Mouse (Mus musculus) CH12.LX (cell line): ENCODE measurements around the gene Gm9922. TPM values are rescaled to one million over a fixed set of nuclear protein-coding genes. Genes with fewer than 3 reads are reported as not detected.

ENCODE experiments used
- DNase-seq: peaks from one replicate; pipeline ENCODE4 v3.0.0-alpha.2; 2013; ENCODE audit errors: extremely low read depth
- H3K27ac ChIP-seq: 2 replicates; pipeline ENCODE4 v1.5.1; 2012; ENCODE audit warnings: low read depth, mild to moderate bottlenecking, control low read depth, moderate library complexity; ENCODE audit not compliant: insufficient read depth
- H3K27me3 ChIP-seq: replicated peaks from 2 replicates; pipeline ENCODE3; 2012; ENCODE audit warnings: inconsistent platforms
- H3K36me3 ChIP-seq, 2 experiments: replicated peaks in 1 of 2; 2 replicates each; pipeline versions ENCODE3 to v1.6.1; 2012; ENCODE audit warnings: inconsistent platforms in 1 of 2, low read length in 1 of 2, mild to moderate bottlenecking in 1 of 2, mixed read lengths in 1 of 2, moderate library complexity in 1 of 2; ENCODE audit not compliant: control insufficient read depth in 1 of 2, insufficient read depth in 1 of 2
- H3K4me1 ChIP-seq, 2 experiments: 2 replicates each; pipeline ENCODE4 v1.6.1; 2012; ENCODE audit warnings: inconsistent platforms in 1 of 2, moderate library complexity in 1 of 2; ENCODE audit not compliant: insufficient read depth in 2 of 2, control insufficient read depth in 1 of 2
- H3K4me2 ChIP-seq: 2 replicates; pipeline ENCODE4 v1.6.1; 2012; ENCODE audit warnings: low read depth, mild to moderate bottlenecking, control low read depth; ENCODE audit not compliant: poor library complexity, insufficient read depth, severe bottlenecking
- H3K4me3 ChIP-seq, 3 experiments: fragments of 150-350 bp in 1 of 3; sonication (generic) in 1 of 3; replicated peaks in 1 of 3; 2 replicates each; pipeline versions ENCODE3 to v1.5.1; 2011 to 2012; ENCODE audit warnings: low read depth in 2 of 3, low read length in 2 of 3, mild to moderate bottlenecking in 2 of 3, moderate library complexity in 2 of 3, control low read depth in 1 of 3, improper control_type of control experiment in 1 of 3, inconsistent platforms in 1 of 3, mixed read lengths in 1 of 3; ENCODE audit not compliant: poor library complexity in 1 of 3
- H3K79me2 ChIP-seq: replicated peaks from 2 replicates; pipeline ENCODE4 v1.6.1; 2012; ENCODE audit warnings: mild to moderate bottlenecking, moderate library complexity; ENCODE audit not compliant: control insufficient read depth, poor library complexity, insufficient read depth, severe bottlenecking; ENCODE audit errors: extremely low read depth
- H3K9ac ChIP-seq: 2 replicates; pipeline ENCODE4 v1.6.1; 2012; ENCODE audit warnings: low read depth, mild to moderate bottlenecking, control low read depth, moderate library complexity; ENCODE audit not compliant: insufficient read depth
- H3K9me3 ChIP-seq: replicated peaks from 2 replicates; pipeline ENCODE3; 2012; ENCODE audit warnings: low read length, inconsistent platforms, mixed read lengths
- BHLHE40 ChIP-seq: IDR thresholded peaks from 2 replicates; pipeline ENCODE4 v1.6.1; 2011; ENCODE audit warnings: mild to moderate bottlenecking, low read depth, low read length, improper control_type of control experiment
- CTCF ChIP-seq, 2 experiments: IDR thresholded peaks in 1 of 2; conservative IDR thresholded peaks in 1 of 2; 2 replicates each; pipeline ENCODE4 v1.5.1; 2011 to 2012; ENCODE audit warnings: low read depth in 2 of 2, low read length in 2 of 2, improper control_type of control experiment in 1 of 2, inconsistent platforms in 1 of 2, mild to moderate bottlenecking in 1 of 2, moderate library complexity in 1 of 2
- E2F4 ChIP-seq: IDR thresholded peaks from 2 replicates; pipeline ENCODE4 v1.6.1; 2011; ENCODE audit warnings: low read depth, low read length, improper control_type of control experiment; ENCODE audit not compliant: insufficient replicate concordance
- ELF1 ChIP-seq: IDR thresholded peaks from 2 replicates; pipeline ENCODE4 v1.6.1; 2014; ENCODE audit warnings: low read depth, mild to moderate bottlenecking, inconsistent platforms, low read length, improper control_type of control experiment
- EP300 ChIP-seq: IDR thresholded peaks from 2 replicates; pipeline ENCODE4 v1.6.1; 2011; ENCODE audit warnings: low read length, improper control_type of control experiment
- ETS1 ChIP-seq: conservative IDR thresholded peaks from 2 replicates; pipeline ENCODE4 v1.6.1; 2012; ENCODE audit warnings: low read depth, mild to moderate bottlenecking, inconsistent platforms, low read length, improper control_type of control experiment, moderate library complexity
- GABPA ChIP-seq: IDR thresholded peaks from 2 replicates; pipeline ENCODE4 v1.6.1; 2012; ENCODE audit warnings: low read depth, low read length, improper control_type of control experiment, inconsistent platforms; ENCODE audit not compliant: insufficient replicate concordance
- HCFC1 ChIP-seq: IDR thresholded peaks from 2 replicates; pipeline ENCODE4 v1.6.1; 2012; ENCODE audit warnings: low read depth, mild to moderate bottlenecking, inconsistent platforms, low read length, improper control_type of control experiment
- JUN ChIP-seq: IDR thresholded peaks from 2 replicates; pipeline ENCODE4 v1.6.1; 2011; ENCODE audit warnings: low read depth, mild to moderate bottlenecking, low read length, improper control_type of control experiment, moderate library complexity; ENCODE audit not compliant: insufficient read depth
- JUND ChIP-seq: conservative IDR thresholded peaks from 2 replicates; pipeline ENCODE4 v1.6.1; 2011; ENCODE audit warnings: low read depth, low read length, improper control_type of control experiment
- MAX ChIP-seq: IDR thresholded peaks from 2 replicates; pipeline ENCODE4 v1.6.1; 2011; ENCODE audit warnings: low read length, improper control_type of control experiment
- MEF2A ChIP-seq: IDR thresholded peaks from 2 replicates; pipeline ENCODE4 v1.6.1; 2014; ENCODE audit warnings: low read depth, mild to moderate bottlenecking, inconsistent platforms, low read length, improper control_type of control experiment, borderline replicate concordance
- MXI1 ChIP-seq: IDR thresholded peaks from 2 replicates; pipeline ENCODE4 v1.6.1; 2011; ENCODE audit warnings: mild to moderate bottlenecking, low read depth, low read length, improper control_type of control experiment
- MYC ChIP-seq: IDR thresholded peaks from 2 replicates; pipeline ENCODE4 v1.6.1; 2011; ENCODE audit warnings: low read depth, mild to moderate bottlenecking, improper control_type of control experiment, low read length
- POLR2A ChIP-seq: IDR thresholded peaks from 2 replicates; pipeline ENCODE4 v1.6.1; 2011; ENCODE audit warnings: low read depth, mild to moderate bottlenecking, improper control_type of control experiment, low read length
- POLR2AphosphoS2 ChIP-seq: IDR thresholded peaks from 2 replicates; pipeline ENCODE4 v1.6.1; 2011; ENCODE audit warnings: low read depth, low read length, improper control_type of control experiment
- RAD21 ChIP-seq: IDR thresholded peaks from 2 replicates; pipeline ENCODE4 v1.6.1; 2011; ENCODE audit warnings: low read depth, mild to moderate bottlenecking, low read length, improper control_type of control experiment, moderate library complexity
- RCOR1 ChIP-seq: conservative IDR thresholded peaks from 2 replicates; pipeline ENCODE4 v1.6.1; 2012; ENCODE audit warnings: low read depth, mild to moderate bottlenecking, inconsistent platforms, low read length, improper control_type of control experiment
- SIN3A ChIP-seq: IDR thresholded peaks from 2 replicates; pipeline ENCODE4 v1.6.1; 2012; ENCODE audit warnings: low read length, improper control_type of control experiment, inconsistent platforms
- TBP ChIP-seq: conservative IDR thresholded peaks from 2 replicates; pipeline ENCODE4 v1.6.1; 2011; ENCODE audit warnings: low read depth, low read length, improper control_type of control experiment
- USF2 ChIP-seq: conservative IDR thresholded peaks from 2 replicates; pipeline ENCODE4 v1.6.1; 2011; ENCODE audit warnings: low read depth, low read length, improper control_type of control experiment
- ZMIZ1 ChIP-seq: IDR thresholded peaks from 2 replicates; pipeline ENCODE4 v1.6.1; 2012; ENCODE audit warnings: low read depth, mild to moderate bottlenecking, inconsistent platforms, low read length, improper control_type of control experiment
- ZNF384 ChIP-seq: IDR thresholded peaks from 2 replicates; pipeline ENCODE4 v1.6.1; 2012; ENCODE audit warnings: low read depth, low read length, improper control_type of control experiment, inconsistent platforms
- dilution Hi-C: fragments of 300-500 bp; cut with MboI; formaldehyde crosslinking; loops from 2 replicates; pipeline ENCODE4 v1.14.3; 2020; ENCODE audit warnings: low sequenced_read_pairs; ENCODE audit not compliant: extremely low pct_unique_long_range_greater_than_20kb, extremely low pct_ligation_motif_present
- in situ Hi-C: fragments of 300-500 bp; cut with MboI; formaldehyde crosslinking; loops from 3 replicates; pipeline ENCODE4 v1.14.3; 2019; ENCODE audit warnings: low sequenced_read_pairs, low pct_ligation_motif_present, low pct_unique_long_range_greater_than_20kb, mixed read lengths
- polyA plus RNA-seq: library from polyadenylated mRNA; unstranded; fragments of >175 nt; gene quantifications from 2 replicates; pipeline ENCODE4 v1.2.1, GENCODE M21; 2012; ENCODE audit warnings: low read depth; ENCODE audit not compliant: insufficient read length
- total RNA-seq, 2 experiments: library from RNA; depleted of rRNA; stranded (reverse); fragments of 300-350 nt in 1 of 2; fragments of >200 nt in 1 of 2; gene quantifications; 2 replicates each; pipeline ENCODE4 v1.2.3; 2012 to 2014

The Gm9922 gene
- total and polyA plus RNA-seq, 3 experiments, result 0.64 to 0.76 TPM; not detected in 1

- dilution Hi-C loops, result no loop called here
- no peak overlapping the region for H3K9ac ChIP-seq
- no peak overlapping the region for H3K27ac ChIP-seq
- TF ChIP-seq MXI1 (no peak), JUND (no peak), BHLHE40 (no peak), SIN3A (no peak), GABPA (no peak), POLR2AphosphoS2 (no peak), MEF2A (no peak), CTCF (conservative IDR thresholded peaks at IDR 0.05 in 1 of 2, IDR thresholded peaks at IDR 0.05 in 1 of 2; ENCODE audit: low read depth in 2 of 2, low read length in 2 of 2) (no peak), ELF1 (no peak), HCFC1 (no peak)
- TF ChIP-seq, all 38 proteins: peak for 0
- Histone ChIP-seq H3K4me3 (no peak overlapping the region), H3K36me3 (peaks cover 0 to 3% of the 10 kb centered on the region in 2 experiments), H3K79me2 (no peaks in the 10 kb centered on the region), H3K4me2 (no peak overlapping the region), H3K4me1 (peaks cover 2 to 16% of the 10 kb centered on the region in 2 experiments; a peak in 2 of 4 replicates), H3K9me3 (no peaks in the 10 kb centered on the region), H3K27me3 (no peaks in the 10 kb centered on the region)
- DNase-seq, result no peak
- in situ Hi-C loops, result no loop called here
These were observed 17.0 kb upstream of the Gm9922 start for GRCm38 (mm10) chr14:101746635-101747034.

- DNase-seq, result no peak
- H3K79me2 ChIP-seq, result no peaks in the 10 kb centered on the region
- no peaks in the 10 kb centered on the region for H3K9me3 ChIP-seq
- no peak overlapping the region for H3K27ac ChIP-seq
- TF ChIP-seq TBP, result no peak
- no peak for TF ChIP-seq ELF1
- TF ChIP-seq MAX, result no peak
- no peak for TF ChIP-seq ETS1
- TF ChIP-seq MYC, result no peak
- TF ChIP-seq RCOR1, result no peak
- TF ChIP-seq USF2, result no peak
- TF ChIP-seq RAD21, result no peak
- no peak for TF ChIP-seq SIN3A
- TF ChIP-seq ZNF384, result no peak
- no peak for TF ChIP-seq JUN
- TF ChIP-seq POLR2A, result no peak
- no peak for TF ChIP-seq E2F4
- no peak for TF ChIP-seq HCFC1
- no peak for TF ChIP-seq EP300
- no peak for TF ChIP-seq ZMIZ1
- TF ChIP-seq, all 38 proteins: peak for 0
- dilution Hi-C loops (no loop called here), in situ Hi-C loops (no loop called here)
- Histone ChIP-seq H3K27me3 (no peaks in the 10 kb centered on the region), H3K4me2 (no peak overlapping the region), H3K4me1 (peaks cover 2 to 27% of the 10 kb centered on the region in 2 experiments; a peak in 3 of 4 replicates), H3K4me3 (no peak overlapping the region), H3K9ac (no peak overlapping the region), H3K36me3 (peaks cover 0 to 6% of the 10 kb centered on the region in 2 experiments)
These were observed 7.9 kb upstream of the Gm9922 start for GRCm38 (mm10) chr14:101737501-101737900.
